Mouse (Mus musculus): Measurements from ENCODE around the gene Ccdc77. TPM values are rescaled to one million over a fixed set of nuclear protein-coding genes. Genes with fewer than 3 reads are reported as not detected.

Ccdc77 gene
- total and polyA plus RNA-seq, 2 experiments from 2014 or later: 4.8 to 13.4 TPM

DNA sequence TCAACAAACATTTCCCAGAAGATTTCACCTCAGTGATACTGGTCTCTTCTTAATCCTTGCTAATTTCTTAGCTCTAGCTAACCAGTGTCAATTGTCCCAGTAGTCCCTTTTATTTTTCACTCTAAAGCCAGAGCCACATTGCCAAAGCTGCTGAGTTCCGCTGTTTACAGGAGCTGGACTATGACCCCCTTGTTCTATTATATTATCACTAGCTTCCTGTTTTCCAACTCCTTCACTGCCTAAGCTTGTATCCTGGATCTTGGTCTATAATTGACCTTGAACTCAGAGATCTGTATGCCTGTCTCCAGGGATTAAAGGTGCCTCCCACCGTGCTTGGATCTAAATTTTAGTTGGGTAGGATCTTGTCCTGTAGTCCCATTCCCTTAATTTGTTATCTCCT lies 12.6 kb upstream of the Ccdc77 start:
- TF ChIP-seq EP300 (IDR thresholded peaks at IDR 0.05; ENCODE audit: low read depth): no peak
- TF ChIP-seq CTCF (IDR thresholded peaks at IDR 0.05; ENCODE audit: low read depth): no peak
- Histone ChIP-seq H3K36me3 (replicated peaks; ENCODE audit: control insufficient read depth, insufficient read depth, low read length) (peaks cover 81% of the 10 kb centered on the region), H3K27ac (ENCODE audit: low read depth) (no peak overlapping the region), H3K27me3 (ENCODE audit: control insufficient read depth, insufficient read depth, low read length) (no peaks in the 10 kb centered on the region), H3K4me1 (ENCODE audit: control insufficient read depth, insufficient read depth) (no peaks in the 10 kb centered on the region), H3K9ac (replicated peaks; ENCODE audit: low read depth, low read length) (no peak overlapping the region), H3K4me2 (ENCODE audit: low read depth, low read length) (no peak overlapping the region), H3K9me3 (replicated peaks; ENCODE audit: control insufficient read depth, low read length) (no peaks in the 10 kb centered on the region), H3K4me3 (ENCODE audit: low read depth, low read length) (no peak overlapping the region)
- ATAC-seq (ENCODE audit: insufficient read depth, low read depth) (no peak), DNase-seq (ENCODE audit: low spot score) (no peak)
- 87% methylated on average over 2 of the region's 2 CpGs for WGBS

GRCm38 (mm10) chr6:120365051-120365450 lies 877 bp upstream of the Ccdc77 start:
- no peaks in the 10 kb centered on the region for H3K27me3 ChIP-seq (ENCODE audit: control insufficient read depth, insufficient read depth, low read length)
- ATAC-seq (ENCODE audit: insufficient read depth, low read depth) (no peak), DNase-seq (ENCODE audit: low spot score) (peak; percentile 23)
- H3K9me3 ChIP-seq (replicated peaks; ENCODE audit: control insufficient read depth, low read length): no peaks in the 10 kb centered on the region
- H3K27ac ChIP-seq (ENCODE audit: low read depth): peak overlapping the region; percentile 95
- no peak for TF ChIP-seq CTCF (IDR thresholded peaks at IDR 0.05; ENCODE audit: low read depth)
- TF ChIP-seq EP300 (IDR thresholded peaks at IDR 0.05; ENCODE audit: low read depth): no peak
- H3K4me3 ChIP-seq (ENCODE audit: low read depth, low read length): peak overlapping the region; percentile 82
- H3K9ac ChIP-seq (replicated peaks; ENCODE audit: low read depth, low read length): peak overlapping the region; percentile 91
- peak overlapping the region; percentile 85 for H3K4me2 ChIP-seq (ENCODE audit: low read depth, low read length)
- peaks cover 13% of the 10 kb centered on the region; the same call in 1 of the 2 replicates for H3K4me1 ChIP-seq (ENCODE audit: control insufficient read depth, insufficient read depth)
- H3K36me3 ChIP-seq (replicated peaks; ENCODE audit: control insufficient read depth, insufficient read depth, low read length): peaks cover 30% of the 10 kb centered on the region
- WGBS: under 1% methylated on average over 15 of the region's 15 CpGs

DNA sequence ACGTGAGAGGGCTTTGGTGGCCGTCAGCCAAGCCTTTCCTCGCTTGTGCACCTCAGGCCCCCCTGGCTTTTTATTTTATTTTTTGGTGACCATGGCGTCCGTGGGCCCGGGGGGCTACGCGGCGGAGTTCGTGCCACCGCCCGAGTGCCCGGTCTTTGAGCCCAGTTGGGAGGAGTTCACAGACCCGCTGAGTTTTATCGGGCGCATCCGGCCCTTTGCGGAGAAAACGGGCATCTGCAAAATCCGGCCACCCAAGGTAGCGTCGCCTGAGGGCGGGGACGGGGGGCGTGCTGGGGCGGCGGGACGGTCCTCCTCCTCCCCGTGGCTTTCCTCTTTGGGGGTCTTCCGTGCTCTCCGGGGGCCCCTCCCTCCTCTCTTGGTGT lies 340 bp upstream of the Ccdc77 start:
- Histone ChIP-seq H3K9me3 (replicated peaks; ENCODE audit: control insufficient read depth, low read length) (no peaks in the 10 kb centered on the region), H3K4me1 (ENCODE audit: control insufficient read depth, insufficient read depth) (peaks cover 13% of the 10 kb centered on the region; the same call in 1 of the 2 replicates), H3K4me3 (ENCODE audit: low read depth, low read length) (peak overlapping the region; percentile 82), H3K36me3 (replicated peaks; ENCODE audit: control insufficient read depth, insufficient read depth, low read length) (peaks cover 24% of the 10 kb centered on the region), H3K27me3 (ENCODE audit: control insufficient read depth, insufficient read depth, low read length) (no peaks in the 10 kb centered on the region), H3K4me2 (ENCODE audit: low read depth, low read length) (peak overlapping the region; percentile 85), H3K9ac (replicated peaks; ENCODE audit: low read depth, low read length) (peak overlapping the region; percentile 91), H3K27ac (ENCODE audit: low read depth) (peak overlapping the region; percentile 95)
- TF ChIP-seq CTCF (IDR thresholded peaks at IDR 0.05; ENCODE audit: low read depth) (no peak), EP300 (IDR thresholded peaks at IDR 0.05; ENCODE audit: low read depth) (no peak)
- ATAC-seq (ENCODE audit: insufficient read depth, low read depth) (no peak), DNase-seq (ENCODE audit: low spot score) (no peak)
- WGBS: under 1% methylated on average over 31 of the region's 31 CpGs

- Histone ChIP-seq H3K4me3 (ENCODE audit: low read depth, low read length) (peak overlapping the region; percentile 82), H3K9me3 (replicated peaks; ENCODE audit: control insufficient read depth, low read length) (no peaks in the 10 kb centered on the region), H3K36me3 (replicated peaks; ENCODE audit: control insufficient read depth, insufficient read depth, low read length) (peaks cover 10% of the 10 kb centered on the region), H3K9ac (replicated peaks; ENCODE audit: low read depth, low read length) (peak overlapping the region; percentile 91), H3K4me1 (ENCODE audit: control insufficient read depth, insufficient read depth) (peaks cover 13% of the 10 kb centered on the region; the same call in 1 of the 2 replicates), H3K27me3 (ENCODE audit: control insufficient read depth, insufficient read depth, low read length) (no peaks in the 10 kb centered on the region), H3K4me2 (ENCODE audit: low read depth, low read length) (peak overlapping the region; percentile 85), H3K27ac (ENCODE audit: low read depth) (peak overlapping the region; percentile 95)
- ATAC-seq (ENCODE audit: insufficient read depth, low read depth) (peak; percentile 3), DNase-seq (ENCODE audit: low spot score) (peak; percentile 11)
- TF ChIP-seq CTCF (IDR thresholded peaks at IDR 0.05; ENCODE audit: low read depth) (no peak), EP300 (IDR thresholded peaks at IDR 0.05; ENCODE audit: low read depth) (no peak)
- 20% methylated on average over 15 of the region's 15 CpGs for WGBS
These were observed 1.1 kb downstream of the Ccdc77 start for GRCm38 (mm10) chr6:120362774-120363687.

- Histone ChIP-seq H3K4me3 (ENCODE audit: low read depth, low read length) (no peak overlapping the region), H3K4me2 (ENCODE audit: low read depth, low read length) (no peak overlapping the region), H3K9ac (replicated peaks; ENCODE audit: low read depth, low read length) (no peak overlapping the region), H3K27ac (ENCODE audit: low read depth) (no peak overlapping the region), H3K4me1 (ENCODE audit: control insufficient read depth, insufficient read depth) (peaks cover 13% of the 10 kb centered on the region; the same call in 1 of the 2 replicates), H3K36me3 (replicated peaks; ENCODE audit: control insufficient read depth, insufficient read depth, low read length) (peaks cover under 1% of the 10 kb centered on the region; the same call in 1 of the 2 replicates), H3K27me3 (ENCODE audit: control insufficient read depth, insufficient read depth, low read length) (no peaks in the 10 kb centered on the region), H3K9me3 (replicated peaks; ENCODE audit: control insufficient read depth, low read length) (no peaks in the 10 kb centered on the region)
- ATAC-seq (ENCODE audit: insufficient read depth, low read depth) (no peak), DNase-seq (ENCODE audit: low spot score) (no peak)
- TF ChIP-seq EP300 (IDR thresholded peaks at IDR 0.05; ENCODE audit: low read depth) (no peak), CTCF (IDR thresholded peaks at IDR 0.05; ENCODE audit: low read depth) (no peak)
- WGBS: 94% methylated on average over 2 of the region's 2 CpGs
These were observed 2.0 kb downstream of the Ccdc77 start for GRCm38 (mm10) chr6:120362124-120362523.
